Mouse (Mus musculus) inflammation-experienced regulatory T-cells, adult 6 months (primary cell): ENCODE data around the gene Pdcl. TPM values are rescaled to one million over a fixed set of nuclear protein-coding genes. Genes with fewer than 3 reads are reported as not detected.

ENCODE experiments used
- ATAC-seq: one replicate; pipeline ENCODE4 v1.8.0; 2017
- polyA plus RNA-seq, 3 experiments: library from polyadenylated mRNA; unstranded; fragments of 100-300 nt; shearing (Covaris generic); gene quantifications; one replicate each; pipeline ENCODE4 v1.2.1; 2017

Pdcl gene
- polyA plus RNA-seq, result 10 to 100 TPM; 26.8 to 32.7 (median 28.2) TPM

DNA sequence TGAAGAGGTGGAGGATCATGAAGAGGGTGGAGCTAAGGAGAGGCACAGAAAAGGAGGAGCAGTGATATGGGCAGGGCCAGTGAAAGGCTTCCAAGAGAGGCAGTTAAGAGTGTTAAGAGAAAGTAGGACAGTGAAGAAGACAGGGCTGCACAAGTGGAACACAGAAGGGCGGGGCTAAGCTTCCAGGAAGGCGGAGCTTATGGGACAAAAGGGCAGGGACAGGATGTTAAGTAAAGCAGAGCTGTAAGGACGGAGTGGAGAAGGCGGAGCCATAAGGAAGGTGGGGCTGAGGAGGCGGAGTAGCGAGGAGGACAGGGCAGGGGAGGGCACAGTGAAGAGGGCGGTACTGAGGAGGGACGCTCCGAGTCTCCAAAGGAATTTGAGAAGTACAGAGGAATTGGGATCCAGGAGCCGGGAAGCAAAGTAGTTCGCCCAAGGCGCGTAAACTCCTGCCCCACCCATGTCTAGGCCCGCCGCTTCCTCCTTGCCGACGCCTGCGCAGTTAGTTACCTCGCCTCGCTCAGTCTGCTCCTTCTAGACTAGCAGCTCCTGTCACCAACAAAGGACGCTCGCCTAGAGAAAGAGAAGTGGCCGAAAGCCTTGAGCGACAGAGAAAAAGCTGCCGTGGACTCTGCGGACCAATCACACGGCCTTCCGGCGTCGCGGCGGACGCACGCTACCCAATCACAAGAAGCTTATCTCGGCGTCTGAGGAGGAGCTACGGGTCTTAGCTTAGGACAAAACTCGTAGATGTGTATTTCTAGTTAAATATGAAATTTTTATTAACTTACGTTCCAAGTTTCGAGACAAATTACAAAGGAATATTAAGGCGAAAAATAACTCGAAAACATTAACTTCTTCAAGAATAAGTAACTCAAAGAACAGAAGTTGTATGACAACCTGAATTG, at the start of gene Pdcl:
Pdcl (minus strand) TSS at position 700 of the 908 bp plus-strand sequence.
- peak; percentile 94 for ATAC-seq

DNA sequence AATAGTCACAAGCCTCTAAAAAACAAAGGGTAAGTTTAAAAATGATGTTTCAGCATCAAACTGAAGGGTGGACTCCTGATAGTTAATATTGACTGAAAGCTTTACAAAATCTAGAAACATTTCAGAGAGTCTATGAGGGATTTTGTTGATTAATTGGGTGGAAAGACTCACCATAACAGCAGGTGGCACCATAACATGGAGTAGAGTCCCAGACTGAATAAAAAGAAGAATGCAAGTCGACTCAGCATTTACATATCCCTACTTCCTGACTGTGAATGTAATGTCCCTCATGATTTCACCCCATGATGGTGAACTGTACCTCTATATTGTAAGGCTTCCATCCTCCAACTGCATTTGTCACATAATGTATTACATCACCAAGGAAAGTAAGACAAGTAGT, 36.4 kb upstream of the Pdcl start:
- peak; percentile 32 for ATAC-seq

GRCm38 (mm10) chr2:37382921-37383320, 23.8 kb upstream of the Pdcl start:
- ATAC-seq, result no peak

- peak; percentile 89 for ATAC-seq
Observed at GRCm38 (mm10) chr2:37380189-37380588, 21.1 kb upstream of the Pdcl start.

- ATAC-seq, result no peak
Observed at GRCm38 (mm10) chr2:37376018-37376417, 16.9 kb upstream of the Pdcl start.

- ATAC-seq, result no peak
Observed at GRCm38 (mm10) chr2:37370651-37371050, 11.5 kb upstream of the Pdcl start.

DNA sequence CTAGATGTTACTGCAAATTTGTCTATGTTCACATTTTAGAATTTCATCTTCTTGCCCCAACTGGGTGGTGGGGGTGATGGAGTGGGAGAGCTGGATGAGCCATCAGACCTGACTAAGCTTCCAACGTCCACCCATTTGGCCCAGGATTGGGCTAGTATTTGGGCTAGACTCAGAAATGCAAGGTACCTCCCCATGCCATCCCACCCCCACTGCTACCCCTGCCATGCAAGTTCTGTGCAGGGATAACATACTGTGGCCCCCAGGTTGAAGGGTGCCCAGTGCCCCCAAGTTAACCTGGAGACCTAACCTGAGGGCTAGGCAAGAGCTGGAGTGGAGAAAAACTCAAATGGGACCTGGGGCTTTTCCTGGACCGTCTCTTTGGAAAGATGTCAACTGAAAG, 776 bp upstream of the Pdcl start:
- ATAC-seq, result no peak

- no peak for ATAC-seq
Observed at GRCm38 (mm10) chr2:37355571-37355970, 3.6 kb downstream of the Pdcl start.

- ATAC-seq, result no peak
Observed at GRCm38 (mm10) chr2:37351671-37352070, 7.5 kb downstream of the Pdcl start.

- peak; percentile 32 for ATAC-seq
Observed at GRCm38 (mm10) chr2:37338497-37339187, 20.5 kb downstream of the Pdcl start.

DNA sequence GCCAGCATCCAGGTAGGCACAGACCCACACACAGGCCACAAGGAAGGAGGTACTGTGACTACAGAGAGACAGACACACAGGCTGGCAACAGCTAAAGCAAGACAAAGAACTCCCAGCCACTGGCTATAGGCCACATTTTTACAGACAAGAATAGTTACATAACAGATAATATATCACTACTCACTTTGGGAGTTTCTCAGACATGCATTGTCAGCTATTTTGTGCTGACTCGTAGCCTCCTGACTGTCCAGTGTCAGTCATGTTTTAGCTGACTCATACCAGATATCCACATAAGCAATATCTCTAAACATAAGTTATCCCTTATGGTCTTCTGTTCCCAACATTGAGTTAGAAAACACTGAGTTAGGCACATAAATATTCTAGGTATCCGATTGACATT, 25.8 kb downstream of the Pdcl start:
- ATAC-seq, result no peak

GRCm38 (mm10) chr2:37326215-37326614, 32.9 kb downstream of the Pdcl start, which contains the start of gene Olfr368:
TSS of gene Olfr368 (plus strand) at chr2:37326515.
- ATAC-seq, result no peak

Other genes with a start within 250 kb of the Pdcl start
- not detected for gene Olfr362, start 241.4 kb downstream of the Pdcl start, polyA plus RNA-seq
- not detected for gene Olfr364-ps1, start 220.0 kb downstream of the Pdcl start, polyA plus RNA-seq
- gene Olfr365, start 171.1 kb downstream of the Pdcl start, polyA plus RNA-seq, result not detected
- under 1 TPM in 2 of 3 experiments, not detected in 1; 0.06 to 0.07 TPM for gene Olfr366, start 147.8 kb downstream of the Pdcl start, polyA plus RNA-seq
- gene Olfr368, start 32.8 kb downstream of the Pdcl start, polyA plus RNA-seq, result not detected
- 10 to 100 TPM; 24.1 to 32.8 (median 28.2) TPM for gene Rc3h2, start 63.6 kb upstream of the Pdcl start, polyA plus RNA-seq
- gene Zbtb26, start 83.8 kb upstream of the Pdcl start, polyA plus RNA-seq, result 1 to 10 TPM; 2.8 to 4.8 (median 4.5) TPM
- gene Zbtb6, start 83.8 kb upstream of the Pdcl start, polyA plus RNA-seq, result 1 to 10 TPM; 4.0 to 6.6 (median 6.1) TPM
- 10 to 100 TPM; 28.6 to 55.3 (median 34.8) TPM for gene Rabgap1, start 83.9 kb upstream of the Pdcl start, polyA plus RNA-seq
- gene Gpr21, start 157.0 kb upstream of the Pdcl start, polyA plus RNA-seq, result 1 to 10 TPM; 1.0 to 2.2 (median 1.4) TPM